Mouse (Mus musculus): ENCODE results near the gene Hspa1l. TPM values are rescaled to one million over a fixed set of nuclear protein-coding genes. Genes with fewer than 3 reads are reported as not detected.
A peak's percentile ranks its signal among the peaks of the same experiment; 100 is the strongest.

Gene Hspa1l
- polyA plus RNA-seq, 1 experiment from 2014 or later: 0.53 TPM

DNA sequence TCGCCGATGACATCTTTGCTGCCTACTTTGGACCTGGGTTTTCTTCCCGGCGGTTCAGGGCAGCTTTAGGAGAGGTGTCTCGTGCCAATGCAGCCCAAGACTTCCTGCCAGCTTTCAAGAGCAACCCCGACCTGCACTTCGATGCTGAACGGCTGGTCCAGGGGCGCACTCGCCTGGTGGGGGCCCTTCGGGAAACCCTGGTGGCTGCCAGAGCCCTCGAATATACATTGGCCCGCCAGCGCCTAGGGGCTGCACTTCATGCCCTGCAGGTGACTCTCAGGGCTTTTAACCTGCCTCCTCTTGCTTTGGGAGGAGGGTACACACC lies 45.2 kb downstream of the Hspa1l start:
- no peak overlapping the region for H3K27ac ChIP-seq (ENCODE audit: low read depth)
- peaks cover 44% of the 10 kb centered on the region for H3K36me3 ChIP-seq (ENCODE audit: control insufficient read depth, insufficient read depth, low read length)
- no peak overlapping the region for H3K9ac ChIP-seq (ENCODE audit: low read length)
- 67% methylated on average over 14 of the region's 14 CpGs for WGBS
- DNase-seq (ENCODE audit: low spot score) (no peak), ATAC-seq (replicated peaks; ENCODE audit: low FRiP score, low TSS enrichment, low read depth) (no peak)
- no peak overlapping the region for H3K4me2 ChIP-seq (ENCODE audit: low read length)
- H3K4me1 ChIP-seq (replicated peaks; ENCODE audit: control insufficient read depth, insufficient read depth, low read length): peaks cover 6% of the 10 kb centered on the region; the same call in 1 of the 2 replicates
- no peaks in the 10 kb centered on the region for H3K27me3 ChIP-seq (replicated peaks; ENCODE audit: control insufficient read depth, insufficient read depth, low read length)
- no peaks in the 10 kb centered on the region for H3K9me3 ChIP-seq (ENCODE audit: control insufficient read depth, low read length)
- no peak overlapping the region for H3K4me3 ChIP-seq (ENCODE audit: low read depth, low read length)

DNA sequence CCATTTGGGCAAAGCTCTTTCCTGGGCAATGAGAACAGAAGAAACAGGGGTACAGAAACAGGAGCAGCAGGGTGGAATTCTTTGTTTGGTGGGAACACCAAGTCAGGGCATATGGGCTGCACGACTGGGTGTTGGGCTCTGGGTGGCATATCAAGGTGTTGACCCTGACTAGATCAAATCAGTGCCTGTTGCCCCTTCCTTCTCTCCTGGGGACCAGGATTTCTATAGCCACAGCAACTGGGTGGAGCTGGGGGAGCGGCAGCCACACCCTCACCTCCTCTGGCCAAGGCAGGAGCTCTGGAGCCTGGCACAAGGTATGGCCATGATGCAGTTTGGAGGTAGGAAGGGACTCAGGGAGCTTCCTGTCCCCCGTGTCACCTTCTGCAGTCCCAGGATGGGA lies 45.7 kb downstream of the Hspa1l start:
- DNase-seq (ENCODE audit: low spot score) (no peak), ATAC-seq (replicated peaks; ENCODE audit: low FRiP score, low TSS enrichment, low read depth) (no peak)
- WGBS: 70% methylated on average over 3 of the region's 3 CpGs

GRCm38 (mm10) chr17:35019894-35020293 lies 47.4 kb downstream of the Hspa1l start:
- H3K36me3 ChIP-seq (ENCODE audit: control insufficient read depth, insufficient read depth, low read length): peaks cover 22% of the 10 kb centered on the region

More for the DNA sequence above, 45.7 kb downstream of the Hspa1l start:
- no peak overlapping the region for H3K9ac ChIP-seq (ENCODE audit: low read length)
- no peaks in the 10 kb centered on the region for H3K9me3 ChIP-seq (ENCODE audit: control insufficient read depth, low read length)
- H3K4me1 ChIP-seq (replicated peaks; ENCODE audit: control insufficient read depth, insufficient read depth, low read length): peaks cover 6% of the 10 kb centered on the region; the same call in 1 of the 2 replicates
- H3K36me3 ChIP-seq (ENCODE audit: control insufficient read depth, insufficient read depth, low read length): peaks cover 39% of the 10 kb centered on the region
- H3K27me3 ChIP-seq (replicated peaks; ENCODE audit: control insufficient read depth, insufficient read depth, low read length): no peaks in the 10 kb centered on the region
- H3K4me3 ChIP-seq (ENCODE audit: low read depth, low read length): no peak overlapping the region
- no peak overlapping the region for H3K4me2 ChIP-seq (ENCODE audit: low read length)
- no peak overlapping the region for H3K27ac ChIP-seq (ENCODE audit: low read depth)

DNA sequence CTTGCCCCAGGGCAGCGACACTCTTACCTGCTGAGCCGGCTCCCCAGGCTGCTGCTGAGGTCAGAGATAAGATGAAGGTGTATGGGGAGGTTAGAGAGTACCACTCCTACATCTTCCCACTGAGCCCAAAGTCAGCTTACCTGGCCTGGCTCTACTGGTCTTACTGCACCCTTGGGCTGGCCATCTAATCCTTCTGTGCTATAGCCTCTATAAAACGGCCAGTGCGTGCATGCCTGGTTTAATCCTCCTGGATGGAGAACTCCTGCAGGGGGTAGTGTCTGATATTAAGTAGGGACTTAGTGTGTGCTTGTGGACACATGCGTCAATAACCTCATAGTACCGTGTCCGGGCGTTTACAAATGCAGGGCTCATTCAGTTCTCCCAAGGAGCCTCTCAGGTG lies 48.0 kb downstream of the Hspa1l start:
- Histone ChIP-seq H3K4me1 (replicated peaks; ENCODE audit: control insufficient read depth, insufficient read depth, low read length) (peaks cover 10% of the 10 kb centered on the region; the same call in 1 of the 2 replicates), H3K9ac (ENCODE audit: low read length) (no peak overlapping the region), H3K27ac (ENCODE audit: low read depth) (no peak overlapping the region), H3K4me3 (ENCODE audit: low read depth, low read length) (no peak overlapping the region), H3K27me3 (replicated peaks; ENCODE audit: control insufficient read depth, insufficient read depth, low read length) (no peaks in the 10 kb centered on the region), H3K4me2 (ENCODE audit: low read length) (no peak overlapping the region), H3K36me3 (ENCODE audit: control insufficient read depth, insufficient read depth, low read length) (peaks cover 15% of the 10 kb centered on the region), H3K9me3 (ENCODE audit: control insufficient read depth, low read length) (no peaks in the 10 kb centered on the region)
- no peak for DNase-seq (ENCODE audit: low spot score)
- 85% methylated on average over 8 of the region's 8 CpGs for WGBS
- ATAC-seq (replicated peaks; ENCODE audit: low FRiP score, low TSS enrichment, low read depth): no peak

More at GRCm38 (mm10) chr17:35019894-35020293, 47.4 kb downstream of the Hspa1l start:
- Histone ChIP-seq H3K9me3 (ENCODE audit: control insufficient read depth, low read length) (no peaks in the 10 kb centered on the region), H3K9ac (ENCODE audit: low read length) (no peak overlapping the region), H3K4me3 (ENCODE audit: low read depth, low read length) (no peak overlapping the region), H3K27me3 (replicated peaks; ENCODE audit: control insufficient read depth, insufficient read depth, low read length) (no peaks in the 10 kb centered on the region), H3K4me1 (replicated peaks; ENCODE audit: control insufficient read depth, insufficient read depth, low read length) (peaks cover 10% of the 10 kb centered on the region; the same call in 1 of the 2 replicates), H3K27ac (ENCODE audit: low read depth) (no peak overlapping the region), H3K4me2 (ENCODE audit: low read length) (no peak overlapping the region)
- DNase-seq (ENCODE audit: low spot score): no peak
- WGBS: 75% methylated on average over 11 of the region's 11 CpGs
- no peak for ATAC-seq (replicated peaks; ENCODE audit: low FRiP score, low TSS enrichment, low read depth)

GRCm38 (mm10) chr17:35021163-35021808 lies 48.8 kb downstream of the Hspa1l start:
- H3K4me3 ChIP-seq (ENCODE audit: low read depth, low read length): no peak overlapping the region
- DNase-seq (ENCODE audit: low spot score) (peak; percentile 97), ATAC-seq (replicated peaks; ENCODE audit: low FRiP score, low TSS enrichment, low read depth) (0 out of 2 replicates have a peak, but pooled peaks have one; percentile 13)
- peaks cover 10% of the 10 kb centered on the region; the same call in 1 of the 2 replicates for H3K4me1 ChIP-seq (replicated peaks; ENCODE audit: control insufficient read depth, insufficient read depth, low read length)
- H3K36me3 ChIP-seq (ENCODE audit: control insufficient read depth, insufficient read depth, low read length): peaks cover 8% of the 10 kb centered on the region; the same call in 1 of the 2 replicates
- no peak overlapping the region for H3K9ac ChIP-seq (ENCODE audit: low read length)
- no peaks in the 10 kb centered on the region for H3K27me3 ChIP-seq (replicated peaks; ENCODE audit: control insufficient read depth, insufficient read depth, low read length)
- H3K9me3 ChIP-seq (ENCODE audit: control insufficient read depth, low read length): no peaks in the 10 kb centered on the region
- no peak overlapping the region for H3K27ac ChIP-seq (ENCODE audit: low read depth)
- peak overlapping the region; percentile 15; the same call in 1 of the 2 replicates for H3K4me2 ChIP-seq (ENCODE audit: low read length)
- 13% methylated on average over 17 of the region's 17 CpGs for WGBS

- Histone ChIP-seq H3K27me3 (replicated peaks; ENCODE audit: control insufficient read depth, insufficient read depth, low read length) (no peaks in the 10 kb centered on the region), H3K36me3 (ENCODE audit: control insufficient read depth, insufficient read depth, low read length) (0 out of 2 replicates have a peak, but pooled peaks cover 2% of the 10 kb centered on the region), H3K4me2 (ENCODE audit: low read length) (no peak overlapping the region), H3K9me3 (ENCODE audit: control insufficient read depth, low read length) (no peaks in the 10 kb centered on the region), H3K4me3 (ENCODE audit: low read depth, low read length) (no peak overlapping the region), H3K9ac (ENCODE audit: low read length) (no peak overlapping the region), H3K27ac (ENCODE audit: low read depth) (peak overlapping the region; percentile 40; the same call in 1 of the 2 replicates), H3K4me1 (replicated peaks; ENCODE audit: control insufficient read depth, insufficient read depth, low read length) (peaks cover 10% of the 10 kb centered on the region; the same call in 1 of the 2 replicates)
- 37% methylated on average over 6 of the region's 6 CpGs for WGBS
- ATAC-seq (replicated peaks; ENCODE audit: low FRiP score, low TSS enrichment, low read depth) (no peak), DNase-seq (ENCODE audit: low spot score) (no peak)
These were observed 49.5 kb downstream of the Hspa1l start for GRCm38 (mm10) chr17:35021842-35022477.

- H3K27me3 ChIP-seq (replicated peaks; ENCODE audit: control insufficient read depth, insufficient read depth, low read length): no peaks in the 10 kb centered on the region
- no peaks in the 10 kb centered on the region for H3K36me3 ChIP-seq (ENCODE audit: control insufficient read depth, insufficient read depth, low read length)
- H3K9me3 ChIP-seq (ENCODE audit: control insufficient read depth, low read length): no peaks in the 10 kb centered on the region
- H3K4me2 ChIP-seq (ENCODE audit: low read length): no peak overlapping the region
- DNase-seq (ENCODE audit: low spot score) (no peak), ATAC-seq (replicated peaks; ENCODE audit: low FRiP score, low TSS enrichment, low read depth) (no peak)
- no peak overlapping the region for H3K9ac ChIP-seq (ENCODE audit: low read length)
- no peak overlapping the region for H3K4me3 ChIP-seq (ENCODE audit: low read depth, low read length)
- H3K27ac ChIP-seq (ENCODE audit: low read depth): no peak overlapping the region; the same call in 1 of the 2 replicates
- WGBS: 92% methylated on average over 8 of the region's 8 CpGs
- peaks cover 16% of the 10 kb centered on the region; the same call in 1 of the 2 replicates for H3K4me1 ChIP-seq (replicated peaks; ENCODE audit: control insufficient read depth, insufficient read depth, low read length)
These were observed 50.1 kb downstream of the Hspa1l start for GRCm38 (mm10) chr17:35022541-35023060.

- Histone ChIP-seq H3K36me3 (ENCODE audit: control insufficient read depth, insufficient read depth, low read length) (no peaks in the 10 kb centered on the region), H3K27me3 (replicated peaks; ENCODE audit: control insufficient read depth, insufficient read depth, low read length) (no peaks in the 10 kb centered on the region), H3K9me3 (ENCODE audit: control insufficient read depth, low read length) (no peaks in the 10 kb centered on the region), H3K4me2 (ENCODE audit: low read length) (no peak overlapping the region), H3K9ac (ENCODE audit: low read length) (no peak overlapping the region), H3K4me3 (ENCODE audit: low read depth, low read length) (no peak overlapping the region), H3K27ac (ENCODE audit: low read depth) (no peak overlapping the region), H3K4me1 (replicated peaks; ENCODE audit: control insufficient read depth, insufficient read depth, low read length) (peaks cover 20% of the 10 kb centered on the region; the same call in 1 of the 2 replicates)
- ATAC-seq (replicated peaks; ENCODE audit: low FRiP score, low TSS enrichment, low read depth) (no peak), DNase-seq (ENCODE audit: low spot score) (no peak)
- WGBS: 76% methylated on average over 5 of the region's 5 CpGs
These were observed 50.7 kb downstream of the Hspa1l start for GRCm38 (mm10) chr17:35023221-35023620.

Measured in intestine, embryonic 14.5 days (tissue).